Mouse (Mus musculus) thymus, adult 2 months (tissue): ENCODE data around the gene Epop. TPM values are rescaled to one million over a fixed set of nuclear protein-coding genes. Genes with fewer than 3 reads are reported as not detected.
"Not testable (repeated sequence)": the region's sequence is repeated elsewhere in the genome, so short reads cannot be mapped to it uniquely, and the experiment has no call there.

Experiments used
- DNase-seq: peaks from one replicate; pipeline ENCODE4 v3.0.0; 2021
- H3K27ac ChIP-seq: fragments of 200-500 bp; 2 replicates; pipeline ENCODE4 v1.5.1; 2012; ENCODE audit warnings: low read length, control low read depth; ENCODE audit not compliant: control insufficient read depth, insufficient read depth
- H3K27me3 ChIP-seq: fragments of 200-500 bp; 2 replicates; pipeline ENCODE4 v1.6.1; 2012; ENCODE audit warnings: mild to moderate bottlenecking, low read length, moderate library complexity, mixed read lengths; ENCODE audit not compliant: control insufficient read depth, insufficient read depth
- H3K36me3 ChIP-seq: fragments of 200-500 bp; 2 replicates; pipeline ENCODE4 v1.6.1; 2012; ENCODE audit warnings: mild to moderate bottlenecking, low read length, moderate library complexity; ENCODE audit not compliant: control insufficient read depth, insufficient read depth
- H3K4me1 ChIP-seq: fragments of 200-500 bp; replicated peaks from 2 replicates; pipeline ENCODE4 v1.6.1; 2012; ENCODE audit warnings: low read length; ENCODE audit not compliant: control insufficient read depth, insufficient read depth
- H3K4me3 ChIP-seq: fragments of 200-500 bp; 2 replicates; pipeline ENCODE4 v1.5.1; 2012; ENCODE audit warnings: mild to moderate bottlenecking, low read length, control low read depth, moderate library complexity; ENCODE audit not compliant: control insufficient read depth, insufficient read depth
- CTCF ChIP-seq: fragments of 200-500 bp; IDR thresholded peaks from 2 replicates; pipeline ENCODE4 v1.5.1; 2012; ENCODE audit warnings: mild to moderate bottlenecking, control low read depth, low read length, moderate library complexity, borderline replicate concordance; ENCODE audit not compliant: control insufficient read depth, poor library complexity, insufficient read depth; ENCODE audit errors: extremely low read depth
- POLR2A ChIP-seq: fragments of 200-500 bp; IDR thresholded peaks from 2 replicates; pipeline ENCODE4 v1.6.1; 2012; ENCODE audit warnings: mild to moderate bottlenecking, low read length, control low read depth, moderate library complexity; ENCODE audit not compliant: control insufficient read depth, poor library complexity, insufficient read depth; ENCODE audit errors: extremely low read depth
- WGBS: fragments of 180-500 bp; shearing (Covaris S2); methylation state at CpG from one replicate; pipeline ENCODE4 v1.1.7; 2018; 5-methylcytosine and 5-hydroxymethylcytosine counted together
- polyA plus RNA-seq: library from polyadenylated mRNA; depleted of rRNA; stranded (reverse); fragments of >200 nt; gene quantifications from 2 replicates; pipeline ENCODE4 v1.2.3, GENCODE M21; 2012

Epop gene
- polyA plus RNA-seq, 1 experiment = 5.6 TPM

DNA sequence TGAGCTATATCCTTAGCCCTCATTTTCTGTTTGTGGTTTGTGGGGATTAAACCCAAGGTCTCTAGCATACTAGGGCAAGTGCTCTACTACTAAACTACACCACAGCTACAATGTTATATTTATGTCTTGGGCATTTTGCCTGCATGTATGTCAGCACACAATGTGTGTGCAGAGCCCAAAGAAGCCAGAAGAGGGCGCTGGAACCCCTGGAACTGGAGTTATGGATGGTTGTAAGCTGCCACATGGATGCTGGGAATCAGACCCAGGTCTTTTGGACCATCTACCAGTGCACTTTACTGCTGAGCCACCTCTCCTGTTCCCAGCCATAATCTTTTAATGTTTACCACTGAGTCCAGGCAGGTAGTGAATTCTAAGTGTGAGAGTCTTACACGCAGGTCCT lies 13.2 kb upstream of the Epop start:
- Histone ChIP-seq H3K4me3 (no peak overlapping the region), H3K27ac (no peak overlapping the region), H3K27me3 (no peaks in the 10 kb centered on the region), H3K36me3 (no peaks in the 10 kb centered on the region), H3K4me1 (peaks cover 5% of the 10 kb centered on the region; the same call in 1 of the 2 replicates)
- no peak for TF ChIP-seq CTCF
- TF ChIP-seq POLR2A = no peak
- no peak for DNase-seq
- WGBS = 53% methylated on average over 2 of the region's 2 CpGs

DNA sequence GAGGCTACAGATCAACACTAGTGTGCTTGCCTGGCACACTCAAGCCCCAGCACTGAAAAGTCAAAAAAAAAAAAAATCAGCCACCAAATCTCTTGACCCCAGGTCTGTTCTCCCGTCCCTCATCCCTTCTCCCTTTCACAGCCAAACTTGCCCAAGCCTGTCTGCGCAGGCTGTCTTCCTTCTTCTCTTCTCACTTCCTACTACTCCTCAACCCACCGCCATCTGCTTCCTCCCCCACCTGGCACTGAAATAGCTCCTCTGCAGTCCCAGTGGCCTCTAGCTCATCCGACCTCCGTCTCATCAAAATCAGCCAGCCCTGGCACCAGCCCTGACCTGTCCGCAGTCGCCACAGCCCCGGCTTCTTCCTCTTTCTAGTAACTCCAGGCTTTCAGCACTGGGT lies 12.2 kb upstream of the Epop start:
- 7% methylated on average over 8 of the region's 8 CpGs for WGBS
- Histone ChIP-seq H3K4me1 (peaks cover 5% of the 10 kb centered on the region; the same call in 1 of the 2 replicates), H3K27ac (no peak overlapping the region), H3K27me3 (no peaks in the 10 kb centered on the region), H3K4me3 (no peak overlapping the region), H3K36me3 (no peaks in the 10 kb centered on the region)
- TF ChIP-seq POLR2A (no peak), CTCF (no peak)
- DNase-seq = no peak

- H3K36me3 ChIP-seq = no peaks in the 10 kb centered on the region
- no peak overlapping the region for H3K4me3 ChIP-seq
- WGBS = 94% methylated on average over 11 of the region's 11 CpGs
- no peak for TF ChIP-seq CTCF
- no peak for TF ChIP-seq POLR2A
- H3K4me1 ChIP-seq = no peaks in the 10 kb centered on the region
- no peak overlapping the region for H3K27ac ChIP-seq
- no peaks in the 10 kb centered on the region; the same call in 1 of the 2 replicates for H3K27me3 ChIP-seq
- DNase-seq = no peak
These were observed 6.0 kb upstream of the Epop start for GRCm38 (mm10) chr11:97635468-97636019.

DNA sequence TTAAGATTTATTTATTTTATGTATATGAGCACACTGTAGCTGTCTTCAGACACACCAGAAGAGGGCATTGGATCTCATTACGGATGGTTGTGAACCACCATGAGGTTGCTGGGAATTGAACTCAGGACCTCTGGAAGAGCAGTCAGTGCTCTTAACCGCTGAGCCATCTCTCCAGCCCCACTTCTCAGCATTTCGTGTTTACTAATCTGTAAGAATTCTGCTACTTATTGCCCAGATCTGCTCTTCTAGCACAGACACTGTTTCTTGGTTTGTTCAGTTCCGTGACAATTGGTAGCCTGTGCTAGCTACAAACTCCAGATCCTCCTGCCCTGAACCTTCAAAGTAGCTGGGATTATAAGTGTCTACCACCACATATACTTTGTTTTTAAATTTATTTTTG lies 2.9 kb upstream of the Epop start:
- not testable (repeated sequence) for H3K36me3 ChIP-seq, DNase-seq, H3K27ac ChIP-seq, H3K4me3 ChIP-seq
- Histone ChIP-seq H3K4me1 (peaks cover 11% of the 10 kb centered on the region), H3K27me3 (peaks cover 15% of the 10 kb centered on the region)
- 84% methylated on average over 4 of the region's 4 CpGs for WGBS

- Histone ChIP-seq H3K27me3 (peaks cover 15% of the 10 kb centered on the region), H3K36me3 (no peaks in the 10 kb centered on the region), H3K4me3 (no peak overlapping the region), H3K4me1 (peaks cover 11% of the 10 kb centered on the region), H3K27ac (no peak overlapping the region)
- TF ChIP-seq CTCF (peak; percentile 97), POLR2A (no peak)
- DNase-seq = peak; percentile 87
- WGBS = 7% methylated on average over 12 of the region's 12 CpGs
These were observed 2.4 kb upstream of the Epop start for GRCm38 (mm10) chr11:97631938-97632337.

DNA sequence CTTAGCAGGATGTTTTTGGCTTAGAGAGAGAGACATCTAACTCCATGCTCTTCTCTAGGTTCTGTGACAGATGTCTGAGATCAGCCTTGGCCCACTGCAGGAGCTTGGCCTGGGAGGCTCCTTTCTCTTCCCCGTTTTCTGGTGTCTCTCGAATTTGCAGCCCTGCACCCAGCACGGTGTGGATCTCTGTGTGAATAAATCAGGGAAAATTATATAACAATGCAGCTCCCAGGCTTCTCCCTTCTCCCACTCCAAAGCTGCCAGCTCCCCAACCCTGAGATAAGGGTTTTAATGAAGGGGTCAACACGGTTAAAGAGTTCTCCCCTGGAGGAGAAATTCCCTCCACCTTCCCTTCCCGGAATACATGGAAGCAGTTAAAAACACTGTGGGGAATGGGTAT lies 2.0 kb upstream of the Epop start:
- Histone ChIP-seq H3K4me3 (no peak overlapping the region), H3K4me1 (peaks cover 11% of the 10 kb centered on the region), H3K36me3 (no peaks in the 10 kb centered on the region), H3K27me3 (peaks cover 15% of the 10 kb centered on the region), H3K27ac (no peak overlapping the region)
- WGBS = 23% methylated on average over 5 of the region's 5 CpGs
- TF ChIP-seq POLR2A (no peak), CTCF (no peak)
- DNase-seq = no peak

DNA sequence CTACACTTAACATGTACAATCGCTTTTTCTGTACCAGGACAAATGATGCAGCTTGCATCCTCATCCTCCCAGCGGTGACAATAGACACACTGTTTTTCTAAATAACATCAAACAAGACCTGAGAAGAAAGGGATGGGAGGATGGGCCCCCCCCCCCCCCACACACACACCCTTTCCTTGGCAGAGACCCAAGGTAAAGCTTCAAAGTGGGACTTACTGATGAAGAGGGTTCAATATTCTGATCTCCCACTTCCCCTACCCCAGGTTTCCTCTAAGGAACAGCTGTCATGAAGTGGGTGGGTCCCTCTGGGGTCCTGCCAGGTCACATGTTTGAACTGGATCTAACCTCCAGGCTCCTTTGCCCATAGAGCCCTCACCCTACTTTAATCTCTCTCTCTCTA lies 1.5 kb upstream of the Epop start:
- WGBS = 43% methylated on average over 2 of the region's 2 CpGs
- no peak overlapping the region for H3K4me3 ChIP-seq
- peaks cover 15% of the 10 kb centered on the region for H3K27me3 ChIP-seq
- DNase-seq = no peak
- no peaks in the 10 kb centered on the region for H3K36me3 ChIP-seq
- TF ChIP-seq POLR2A = no peak
- TF ChIP-seq CTCF = no peak
- no peak overlapping the region for H3K27ac ChIP-seq
- peaks cover 11% of the 10 kb centered on the region for H3K4me1 ChIP-seq
